Mouse (Mus musculus) right cerebral cortex, postnatal 4 days (tissue): ENCODE data around the gene Mogat2.

Source experiments
- DNase-seq: peaks from one replicate; pipeline ENCODE4 v3.0.0-alpha.2; 2022

Mogat2 gene

DNA sequence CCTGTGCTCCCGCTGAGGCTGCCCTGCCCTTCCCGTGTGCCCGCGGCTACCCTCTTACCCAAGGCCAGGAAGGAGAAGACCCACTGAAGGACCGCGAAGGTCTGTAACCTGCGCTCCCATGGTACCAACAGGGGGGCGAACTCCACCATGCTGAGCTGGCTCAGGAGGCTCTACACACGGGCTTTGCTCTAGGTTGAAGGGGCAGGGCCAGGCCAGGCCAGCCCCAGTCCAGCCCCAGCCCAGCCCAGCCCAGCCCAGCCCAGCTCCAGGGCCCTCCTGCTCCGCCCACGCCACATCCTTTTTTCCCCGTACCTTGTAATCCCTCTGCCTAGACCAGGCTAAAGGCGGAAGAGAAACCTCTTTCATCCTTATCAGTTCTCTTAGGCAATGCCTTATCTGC is at the start of gene Mogat2:
Gene Mogat2 (minus strand): TSS at position 203 of the 400 bp plus-strand sequence.
- DNase-seq: no peak

DNA sequence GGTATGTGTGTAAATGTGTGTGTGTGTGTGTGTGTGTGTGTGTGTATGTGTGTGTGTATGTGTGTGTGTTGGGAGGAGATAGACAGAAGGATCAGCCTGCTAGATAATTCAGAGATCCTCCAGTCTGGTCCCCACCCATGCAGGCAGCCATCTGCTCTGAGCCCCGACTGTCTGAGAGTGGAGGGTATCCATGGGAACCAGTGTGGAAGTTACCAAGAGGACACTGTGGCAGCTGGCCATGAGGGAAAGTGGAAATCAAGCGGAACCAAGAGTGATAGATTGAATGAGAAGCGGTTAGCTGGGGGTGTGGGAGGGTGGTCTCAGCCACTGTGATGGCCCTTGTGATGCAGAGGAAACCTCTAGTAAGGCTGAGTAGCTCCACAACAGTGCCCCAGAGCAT is 48.9 kb upstream of the Mogat2 start:
- DNase-seq: peak; percentile 76

DNA sequence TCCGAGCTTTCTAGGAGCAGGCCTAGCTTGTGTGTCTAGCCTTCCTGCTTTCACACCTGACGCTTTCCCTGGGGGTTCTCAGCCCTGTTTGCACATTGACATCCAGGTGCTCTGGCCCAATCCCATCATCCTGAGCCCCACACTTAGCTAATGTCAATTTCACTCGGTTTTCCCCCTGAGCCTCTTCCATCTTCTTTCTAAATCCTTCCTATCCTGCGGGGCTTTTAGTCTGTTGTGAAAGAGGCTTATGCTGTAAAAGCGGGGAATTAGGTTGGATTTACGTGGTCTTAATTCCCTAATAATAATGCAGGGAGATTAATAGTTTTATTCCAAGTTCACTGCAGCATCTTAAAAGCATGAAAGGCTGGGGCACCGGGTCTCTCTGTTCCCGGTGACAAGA is 41.2 kb upstream of the Mogat2 start:
- no peak for DNase-seq

DNA sequence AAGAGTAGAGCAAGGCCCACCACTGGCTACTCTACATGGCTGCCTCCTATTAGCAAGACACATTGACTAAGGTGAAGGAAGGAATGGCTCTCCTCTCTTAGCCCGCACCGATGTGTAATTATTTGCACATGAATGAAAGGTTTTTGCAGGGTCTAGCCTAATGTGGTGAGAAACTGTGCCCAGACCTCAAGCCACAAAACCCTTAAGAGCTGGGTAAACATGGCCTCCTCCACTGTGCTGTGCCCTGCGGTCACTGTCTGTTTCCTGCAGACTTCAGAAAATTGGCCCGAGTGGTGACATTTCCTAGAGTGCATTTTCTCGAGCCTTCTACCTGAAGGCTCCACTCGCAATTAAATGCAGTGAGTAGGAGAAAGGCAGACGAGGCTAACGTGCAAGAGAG is 39.9 kb upstream of the Mogat2 start:
- DNase-seq: no peak

DNA sequence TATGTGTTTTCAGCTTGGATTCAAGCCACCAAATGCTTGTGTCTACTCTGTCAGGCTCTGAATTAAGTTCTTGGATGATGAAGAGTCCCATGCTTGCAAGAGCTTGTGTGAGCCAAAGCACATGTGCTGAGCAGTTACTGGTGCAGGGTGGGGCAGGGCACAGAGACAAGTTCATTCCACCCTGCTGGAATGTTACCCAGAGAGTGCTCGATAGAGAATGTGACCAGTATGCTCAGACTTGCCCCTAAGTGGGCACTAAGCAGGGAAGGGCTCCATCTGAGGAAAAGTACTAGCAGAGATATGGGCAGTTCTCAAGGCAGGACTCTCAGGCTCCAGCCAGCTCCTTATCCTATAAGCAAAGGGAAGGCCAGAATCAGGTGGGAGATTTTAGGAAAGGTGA is 38.3 kb upstream of the Mogat2 start:
- no peak for DNase-seq

DNA sequence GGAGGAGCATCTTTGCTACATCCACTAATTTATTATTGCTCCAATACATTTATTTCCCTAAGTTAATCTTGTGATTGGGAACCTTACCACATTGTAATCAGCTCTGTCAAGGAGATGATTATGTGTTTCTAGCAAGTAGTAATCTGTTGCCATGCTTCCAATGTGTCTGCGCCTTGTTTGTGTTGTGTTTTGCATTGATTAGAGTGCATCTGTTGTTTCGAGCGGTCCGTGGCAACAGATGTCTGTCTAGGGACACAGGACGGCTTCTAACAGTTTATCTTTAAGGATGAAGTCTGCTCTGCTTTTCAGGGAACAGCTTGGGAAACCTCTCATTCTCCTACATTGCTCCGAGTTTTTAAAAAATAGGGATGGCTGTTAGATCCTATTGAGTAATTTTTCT is 36.7 kb upstream of the Mogat2 start:
- DNase-seq: no peak

DNA sequence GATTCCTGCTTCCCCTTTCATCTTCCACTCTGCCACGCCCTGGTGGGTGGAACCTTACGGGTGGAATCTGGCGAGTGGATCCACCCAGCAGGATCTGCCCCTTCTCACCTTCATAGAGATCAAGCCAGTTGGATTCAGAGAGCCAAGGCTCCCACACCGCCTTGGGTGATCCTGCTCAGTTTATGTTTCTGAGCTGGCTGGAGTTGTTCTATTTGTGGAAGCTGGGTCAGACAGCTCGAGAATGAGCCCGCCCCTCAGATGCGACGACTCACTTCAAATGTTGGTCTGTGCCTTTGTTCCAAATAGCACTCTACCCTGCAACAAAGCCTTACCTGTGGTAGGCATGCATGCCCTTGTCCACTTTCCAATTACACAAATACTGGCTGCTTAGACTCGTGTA is 33.2 kb upstream of the Mogat2 start:
- no peak for DNase-seq

DNA sequence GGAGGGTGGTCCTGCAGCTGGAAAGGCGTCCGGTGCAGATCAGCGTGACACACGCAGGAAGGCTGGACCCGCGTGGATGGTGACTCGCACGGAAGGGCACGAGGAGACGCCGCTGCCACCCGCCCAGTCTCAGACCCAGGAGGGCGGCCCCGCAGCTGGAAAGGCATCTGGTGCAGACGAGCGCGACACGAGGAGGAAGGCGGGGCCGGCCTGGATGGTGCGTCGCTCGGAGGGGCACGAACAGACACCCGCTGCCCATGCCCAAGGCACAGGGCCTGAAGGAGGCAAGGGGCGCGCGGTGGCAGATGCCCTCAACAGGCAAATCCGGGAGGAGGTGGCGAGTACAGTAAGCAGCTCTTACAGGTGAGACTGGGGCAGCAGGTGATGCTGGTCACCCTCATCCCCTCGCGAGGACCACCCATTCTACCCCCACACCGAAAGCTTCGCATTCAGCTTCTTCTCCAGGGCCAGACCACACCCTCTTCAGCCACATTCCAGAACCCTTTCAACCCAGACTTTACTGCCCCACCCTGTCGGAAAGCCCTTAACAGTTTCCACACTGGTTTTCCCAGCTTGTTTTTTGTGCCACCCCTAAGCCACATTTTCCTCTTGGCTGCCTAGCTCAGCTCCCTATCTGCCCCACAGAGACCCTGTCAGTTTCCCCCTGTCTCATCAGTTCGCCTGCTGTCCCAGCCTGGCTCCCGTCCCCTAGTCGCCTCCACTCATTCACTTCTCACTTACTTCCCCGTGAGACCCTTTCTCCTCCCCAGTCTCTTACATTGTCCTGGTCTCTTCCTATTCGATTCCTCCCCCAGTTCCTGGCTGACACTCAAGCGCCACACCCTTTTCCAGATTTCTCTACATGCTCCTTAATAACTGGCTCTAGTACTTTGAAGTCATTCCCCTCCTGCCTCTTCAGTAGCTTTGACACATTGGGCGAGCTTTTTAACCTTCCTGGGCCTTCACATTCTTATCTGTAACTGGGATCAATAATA is 30.8 kb upstream of the Mogat2 start:
- no peak for DNase-seq

DNA sequence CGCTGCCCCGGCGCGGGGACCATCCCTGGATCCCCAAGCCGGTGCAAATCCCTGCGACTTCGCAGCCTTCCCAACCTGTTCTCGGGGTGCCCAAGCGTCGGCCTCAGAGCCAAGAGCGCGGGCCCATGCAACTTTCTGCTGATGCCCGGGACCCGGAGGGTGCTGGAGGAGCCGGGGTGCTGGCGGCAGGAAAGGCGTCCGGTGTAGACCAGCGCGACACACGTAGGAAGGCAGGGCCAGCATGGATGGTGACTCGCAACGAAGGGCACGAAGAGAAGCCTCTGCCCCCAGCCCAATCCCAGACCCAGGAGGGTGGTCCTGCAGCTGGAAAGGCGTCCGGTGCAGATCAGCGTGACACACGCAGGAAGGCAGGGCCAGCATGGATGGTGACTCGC is 30.1 kb upstream of the Mogat2 start:
- DNase-seq: no peak

DNA sequence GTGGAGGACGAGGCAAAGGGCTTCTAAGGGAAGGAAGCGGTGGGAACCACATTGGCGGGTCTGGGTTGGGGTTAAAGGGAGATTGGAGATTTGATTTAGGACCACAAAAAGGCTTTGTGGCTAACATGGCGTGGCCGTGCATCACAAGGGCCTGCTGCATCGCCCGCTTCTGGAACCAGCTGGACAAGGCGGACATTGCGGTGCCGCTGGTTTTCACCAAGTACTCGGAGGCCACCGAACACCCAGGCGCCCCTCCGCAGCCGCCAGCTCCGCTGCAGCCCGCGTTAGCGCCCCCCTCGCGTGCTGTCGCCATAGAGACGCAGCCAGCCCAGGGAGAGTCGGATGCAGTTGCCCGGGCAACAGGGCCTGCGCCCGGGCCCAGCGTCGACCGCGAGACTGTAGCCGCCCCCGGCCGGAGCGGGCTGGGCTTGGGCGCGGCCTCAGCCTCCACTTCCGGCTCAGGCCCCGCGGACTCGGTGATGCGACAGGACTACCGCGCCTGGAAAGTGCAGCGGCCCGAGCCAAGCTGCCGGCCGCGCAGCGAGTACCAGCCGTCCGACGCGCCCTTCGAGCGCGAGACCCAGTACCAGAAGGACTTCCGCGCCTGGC is 29.6 kb upstream of the Mogat2 start:
- peak; percentile 81 for DNase-seq

DNA sequence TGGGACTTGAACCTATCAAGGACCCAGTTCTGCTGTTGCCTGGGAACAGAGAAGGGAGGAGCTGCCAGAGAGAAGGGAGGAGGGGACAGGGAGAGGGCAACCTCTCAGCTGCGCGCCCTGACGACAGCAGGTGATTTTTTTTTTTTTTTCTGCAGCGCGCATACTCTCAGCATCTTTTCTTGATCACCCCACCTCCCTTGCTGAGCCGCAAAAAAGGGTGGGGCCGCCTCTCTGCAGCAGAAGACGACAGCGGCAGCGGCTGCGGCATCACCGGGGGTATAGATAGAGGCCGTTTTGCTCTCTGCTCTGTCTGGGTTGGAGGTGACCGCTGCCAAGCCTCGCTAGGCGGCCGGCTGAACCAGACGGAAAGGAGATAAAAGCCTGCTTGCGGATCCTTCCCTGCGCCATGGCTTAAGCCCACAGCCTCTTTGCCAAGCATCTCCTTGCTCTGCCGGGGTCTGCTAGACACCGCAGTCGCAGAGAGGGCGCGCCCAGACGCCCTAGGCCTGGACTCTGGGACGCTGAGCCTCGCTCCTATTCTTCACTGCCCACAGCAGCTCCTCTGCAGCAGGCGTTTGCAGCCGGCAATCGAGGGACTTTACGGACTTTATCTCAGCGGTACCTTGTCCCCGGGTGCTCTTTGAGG is 29.0 kb upstream of the Mogat2 start, which contains the start of gene Map6:
Gene Map6 (plus strand): TSS at position 197 of the 646 bp plus-strand sequence.
- peak; percentile 68 for DNase-seq

DNA sequence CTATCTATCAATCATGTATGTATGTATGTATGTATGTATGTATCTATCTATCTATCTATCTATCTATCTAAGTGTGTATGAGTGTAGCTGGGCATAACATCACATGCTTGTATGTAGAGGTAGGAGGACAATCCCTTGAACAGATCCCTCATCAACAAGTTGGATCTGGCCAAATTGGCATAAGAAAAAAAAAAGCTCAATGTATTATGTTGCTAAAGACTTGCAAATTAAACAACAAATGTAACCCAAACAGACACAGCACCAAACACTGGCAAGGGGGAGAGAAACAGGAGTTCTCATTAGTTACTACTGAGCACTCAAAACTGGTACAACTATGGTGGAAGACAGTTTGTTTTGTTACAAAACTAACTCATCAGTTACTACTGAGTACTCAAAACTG is 26.2 kb upstream of the Mogat2 start:
- no peak for DNase-seq

DNA sequence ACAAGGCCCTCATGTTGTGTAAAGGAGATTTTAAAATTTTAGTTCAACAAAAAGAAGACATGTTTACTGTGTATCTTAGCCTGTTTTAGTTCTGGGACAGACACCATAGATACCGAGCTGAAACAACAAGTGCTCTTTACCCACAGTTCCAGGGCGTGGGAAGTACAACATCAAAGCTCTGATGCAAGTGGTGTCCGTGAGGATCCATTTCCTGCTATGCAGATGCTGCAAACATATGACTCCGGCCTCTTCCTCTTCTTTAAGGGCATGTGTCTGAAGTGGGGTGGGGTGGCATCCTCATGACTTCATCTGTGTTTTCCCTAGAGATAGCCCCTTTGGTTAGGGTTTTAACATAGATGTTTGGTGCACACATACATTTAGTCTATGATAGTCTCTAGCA is 25.1 kb upstream of the Mogat2 start:
- DNase-seq: no peak

DNA sequence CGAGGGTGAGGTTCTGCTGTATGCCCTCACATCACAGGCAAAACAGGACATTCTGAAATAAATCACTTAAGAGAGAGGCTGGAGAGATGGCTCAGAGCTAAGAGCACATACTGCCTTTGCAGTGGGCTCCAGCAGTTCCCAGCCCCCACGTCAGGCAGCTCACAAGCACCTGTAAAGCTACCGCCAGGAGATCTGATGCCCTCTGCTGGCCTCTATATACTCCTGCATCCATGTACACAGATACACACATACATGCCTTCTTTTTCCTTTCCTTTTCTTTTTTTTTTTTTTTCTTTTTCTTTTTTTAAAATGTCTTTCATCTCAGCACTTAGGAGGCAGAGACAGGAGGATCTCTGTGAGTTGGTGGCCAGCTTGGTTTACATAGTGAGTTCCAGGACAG is 23.5 kb upstream of the Mogat2 start:
- DNase-seq: no peak

DNA sequence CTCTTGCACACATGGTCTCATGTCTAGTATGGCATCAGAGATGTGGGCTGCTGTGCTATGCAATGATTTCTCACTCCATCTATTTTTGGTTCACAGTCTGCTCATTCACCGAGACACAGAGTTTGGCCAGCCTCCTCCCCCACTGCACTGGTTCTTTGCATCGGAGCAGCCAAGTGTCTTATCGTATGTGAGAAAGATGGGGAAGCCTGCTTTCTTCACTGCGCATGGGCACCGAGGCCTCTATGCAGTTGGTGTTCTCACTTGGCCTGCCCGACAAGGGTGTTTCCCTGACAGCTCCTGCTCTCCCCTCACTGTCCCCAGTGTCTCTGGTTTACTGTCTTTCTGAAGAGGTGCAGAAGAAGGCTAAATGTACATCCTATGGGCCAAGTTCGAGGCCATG is 16.6 kb upstream of the Mogat2 start:
- DNase-seq: peak; percentile 40

DNA sequence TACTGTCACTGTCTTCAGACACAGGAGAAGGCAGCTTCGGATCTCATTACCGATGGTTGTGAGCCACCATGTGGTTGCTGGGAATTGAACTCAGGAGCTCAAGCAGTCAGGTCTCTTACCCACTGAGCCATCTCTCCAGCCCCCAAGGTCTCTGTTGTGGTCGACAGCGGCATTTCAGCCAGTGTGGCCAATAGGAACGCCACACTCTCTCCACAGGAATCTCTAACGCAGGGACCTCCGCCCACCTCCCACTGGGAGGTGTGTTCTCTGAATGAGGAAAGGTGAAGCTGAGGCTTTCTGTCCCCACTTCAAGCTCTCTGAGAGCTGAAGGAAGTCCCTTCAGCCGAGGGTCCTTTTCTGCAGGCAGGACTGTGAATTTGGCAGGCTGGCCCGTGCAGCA is 12.0 kb upstream of the Mogat2 start:
- no peak for DNase-seq

DNA sequence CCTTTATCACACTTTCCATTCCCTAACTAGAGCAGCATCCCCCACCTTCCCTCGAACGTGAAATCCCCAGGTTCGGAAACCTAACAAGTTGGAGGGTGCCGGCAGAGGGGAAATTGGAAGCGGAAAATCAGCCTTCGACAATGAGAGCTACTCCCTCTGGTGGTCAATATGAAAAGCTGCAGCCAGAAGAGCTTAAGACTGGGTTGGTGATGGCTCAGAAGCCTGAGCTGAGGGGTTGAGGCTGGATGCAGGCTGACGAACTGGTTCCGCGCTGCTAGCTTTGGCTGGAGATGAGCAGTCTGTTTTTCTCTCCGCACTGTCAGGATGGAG is 11.1 kb upstream of the Mogat2 start:
- peak; percentile 33 for DNase-seq

DNA sequence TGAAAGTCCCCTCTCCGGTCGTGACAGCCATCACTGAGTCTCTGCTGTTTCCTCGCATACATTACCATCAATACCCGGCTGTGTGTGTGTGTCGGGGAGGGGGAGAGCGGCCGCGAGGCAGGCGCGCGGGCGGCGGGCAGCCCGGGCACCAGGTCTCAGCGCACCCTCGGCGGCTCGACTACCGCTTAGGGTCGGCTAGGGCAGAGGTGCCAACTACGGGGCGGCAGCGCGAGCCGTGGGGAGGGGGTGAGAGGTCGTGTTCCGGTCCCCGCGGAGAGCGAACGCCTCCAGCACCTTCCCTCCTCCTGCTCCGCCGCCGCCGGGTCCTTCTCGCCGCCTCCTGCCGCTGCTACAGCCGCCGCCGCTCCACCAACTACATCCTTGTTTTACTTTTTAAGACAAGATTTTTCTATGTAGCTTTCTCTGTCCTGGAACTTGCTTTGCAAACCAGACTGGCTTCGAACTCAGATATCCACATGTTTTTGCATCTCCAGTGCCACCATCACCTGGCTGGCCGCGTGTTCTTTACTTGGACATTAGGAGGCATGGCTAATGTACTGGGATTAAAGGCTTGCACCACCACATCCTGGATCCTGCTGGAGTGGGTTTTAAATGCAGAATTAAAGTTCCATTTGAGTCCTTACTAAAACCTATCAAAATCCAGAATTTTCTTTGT is 10.6 kb upstream of the Mogat2 start:
- no peak for DNase-seq

DNA sequence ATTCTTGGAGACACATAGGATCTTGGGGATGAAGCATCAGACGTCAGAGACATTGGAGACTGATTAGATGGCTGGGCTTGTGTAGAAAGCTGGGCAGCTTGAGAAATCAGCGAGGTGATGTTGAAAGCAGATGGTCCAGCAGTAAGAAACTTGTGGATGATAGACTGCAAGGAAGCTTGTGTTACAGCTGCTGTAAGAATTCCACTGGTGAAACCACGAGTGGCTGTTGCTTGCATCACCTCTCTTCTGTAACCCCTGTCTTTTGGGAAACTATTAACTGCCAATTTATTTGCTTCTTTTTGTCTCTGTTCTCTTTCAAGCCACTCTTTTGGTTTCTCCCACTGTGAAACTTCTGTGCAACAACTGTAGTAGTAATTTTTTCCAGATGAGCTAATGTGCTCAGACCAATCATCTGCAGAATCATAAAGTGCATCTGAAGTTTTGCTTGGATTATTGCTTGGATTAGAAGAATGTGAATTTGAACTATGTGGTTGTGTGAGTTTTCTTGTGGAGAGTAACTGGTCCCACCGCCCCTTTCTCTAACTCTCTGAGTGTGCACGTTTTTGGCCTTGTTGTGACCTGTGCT is 9.8 kb upstream of the Mogat2 start:
- no peak for DNase-seq

DNA sequence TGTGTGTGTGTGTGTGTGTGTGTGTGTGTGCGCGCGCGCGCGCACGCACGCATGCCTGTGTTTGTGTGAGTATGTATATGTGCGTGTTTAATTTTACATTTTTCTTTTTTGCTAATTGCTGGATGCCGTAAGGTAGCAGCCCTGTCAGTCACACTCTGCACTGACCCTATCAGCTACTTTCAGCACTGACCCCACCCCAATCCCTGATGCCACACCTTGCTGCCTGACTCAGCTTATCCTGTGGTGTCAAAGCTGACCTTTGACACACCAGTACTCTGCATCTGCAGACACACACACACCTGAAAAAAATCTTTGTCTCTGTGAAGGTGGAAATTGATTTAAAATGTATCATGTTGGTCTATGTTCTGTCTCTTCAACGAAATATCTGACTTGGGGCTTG is 3.7 kb upstream of the Mogat2 start:
- no peak for DNase-seq

DNA sequence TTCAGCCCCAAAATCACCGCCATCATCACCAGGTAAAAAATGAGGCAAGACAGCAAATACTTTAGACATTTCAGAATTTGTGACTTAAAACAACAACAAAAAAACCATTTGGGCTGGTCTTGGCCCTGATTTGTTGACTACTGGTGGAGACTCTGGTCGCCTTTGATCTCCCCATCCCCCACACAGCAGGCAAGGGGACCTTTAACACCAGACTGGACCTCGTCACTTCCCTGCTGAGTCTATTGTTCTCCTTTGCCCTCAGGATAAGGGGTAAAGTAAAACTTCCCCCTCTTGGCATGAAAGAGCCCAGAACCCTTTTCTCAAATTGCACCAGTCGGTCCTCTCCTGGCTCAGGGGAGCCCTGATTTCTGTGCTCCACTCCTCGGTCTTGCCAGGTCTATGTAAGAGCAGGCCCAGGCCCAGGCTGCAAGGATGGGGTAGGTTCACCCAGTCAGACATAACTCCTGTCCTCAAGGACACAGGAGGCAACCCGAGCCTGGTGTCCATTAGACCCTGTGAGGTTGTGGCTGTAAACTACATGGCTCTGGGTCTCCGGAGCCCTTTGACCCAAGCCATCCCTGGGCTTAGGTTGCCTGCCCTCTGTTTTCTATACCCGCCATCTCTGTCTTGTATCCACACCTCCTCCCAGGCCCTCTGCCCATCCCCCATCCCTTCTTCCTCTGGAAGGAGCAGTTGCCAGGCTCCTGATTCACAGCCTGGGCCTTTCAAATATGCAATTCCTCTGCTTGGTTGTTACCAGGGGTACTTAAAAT is 1.3 kb downstream of the Mogat2 start:
- no peak for DNase-seq

DNA sequence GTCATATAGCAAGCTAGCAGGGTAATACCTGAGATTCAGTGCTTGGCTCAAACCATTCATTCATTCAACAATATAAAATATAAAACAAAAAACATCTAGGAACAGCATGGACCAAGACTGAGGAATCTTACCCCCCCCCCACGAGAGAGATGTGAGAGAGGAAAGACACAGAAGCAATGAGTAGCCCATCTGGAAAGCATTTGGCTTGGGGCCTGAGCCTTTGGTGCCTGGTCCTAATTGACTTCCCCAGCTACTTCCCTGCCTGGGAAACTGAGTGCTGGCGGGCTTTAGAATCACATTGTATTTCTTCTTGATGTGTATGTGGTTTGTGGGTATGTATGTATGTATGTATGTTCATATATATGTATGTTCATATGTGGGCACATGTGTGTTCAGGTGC is 2.8 kb downstream of the Mogat2 start:
- DNase-seq: no peak
